Mouse (Mus musculus): Measurements from ENCODE around the gene Intu. TPM values are rescaled to one million over a fixed set of nuclear protein-coding genes. Genes with fewer than 3 reads are reported as not detected.
A peak's percentile ranks its signal among the peaks of the same experiment; 100 is the strongest.

Intu gene
- polyA plus RNA-seq, 1 experiment from 2014 or later = 3.7 TPM

DNA sequence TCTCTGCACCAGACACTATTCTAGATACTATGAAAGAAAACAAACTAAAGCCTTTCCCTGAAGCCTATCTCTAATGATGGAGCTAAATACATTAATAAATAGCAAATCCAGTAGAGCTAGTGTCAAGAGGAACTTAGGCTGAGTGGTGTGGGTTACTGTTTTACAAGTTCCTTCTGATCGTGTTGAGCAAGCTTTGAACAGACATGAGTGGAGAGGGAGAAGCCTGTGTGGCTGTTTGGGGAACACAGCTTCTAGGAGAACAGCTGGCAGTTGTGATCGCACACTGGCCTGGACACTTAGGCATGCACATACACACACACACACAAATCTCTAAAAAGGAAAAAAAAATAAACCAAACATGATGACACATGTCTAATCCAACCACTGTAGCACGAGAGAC lies 167.7 kb downstream of the Intu start:
- ATAC-seq (ENCODE audit: low FRiP score, low TSS enrichment) (no peak), DNase-seq (no peak)
- no peak overlapping the region for H3K9ac ChIP-seq (replicated peaks; ENCODE audit: low read length)
- H3K9me3 ChIP-seq (ENCODE audit: control insufficient read depth, low read length) = no peaks in the 10 kb centered on the region
- H3K4me2 ChIP-seq (ENCODE audit: low read length) = no peak overlapping the region
- H3K4me1 ChIP-seq (ENCODE audit: control insufficient read depth, insufficient read depth, low read length) = no peaks in the 10 kb centered on the region
- no peak overlapping the region for H3K4me3 ChIP-seq (replicated peaks; ENCODE audit: low read depth, low read length)
- 89% methylated on average over 3 of the region's 3 CpGs for WGBS
- no peaks in the 10 kb centered on the region for H3K27me3 ChIP-seq (ENCODE audit: control insufficient read depth, insufficient read depth, low read length)
- H3K36me3 ChIP-seq (ENCODE audit: control insufficient read depth, insufficient read depth, low read length) = peaks cover 21% of the 10 kb centered on the region
- H3K27ac ChIP-seq (replicated peaks; ENCODE audit: low read depth, low read length) = no peak overlapping the region

DNA sequence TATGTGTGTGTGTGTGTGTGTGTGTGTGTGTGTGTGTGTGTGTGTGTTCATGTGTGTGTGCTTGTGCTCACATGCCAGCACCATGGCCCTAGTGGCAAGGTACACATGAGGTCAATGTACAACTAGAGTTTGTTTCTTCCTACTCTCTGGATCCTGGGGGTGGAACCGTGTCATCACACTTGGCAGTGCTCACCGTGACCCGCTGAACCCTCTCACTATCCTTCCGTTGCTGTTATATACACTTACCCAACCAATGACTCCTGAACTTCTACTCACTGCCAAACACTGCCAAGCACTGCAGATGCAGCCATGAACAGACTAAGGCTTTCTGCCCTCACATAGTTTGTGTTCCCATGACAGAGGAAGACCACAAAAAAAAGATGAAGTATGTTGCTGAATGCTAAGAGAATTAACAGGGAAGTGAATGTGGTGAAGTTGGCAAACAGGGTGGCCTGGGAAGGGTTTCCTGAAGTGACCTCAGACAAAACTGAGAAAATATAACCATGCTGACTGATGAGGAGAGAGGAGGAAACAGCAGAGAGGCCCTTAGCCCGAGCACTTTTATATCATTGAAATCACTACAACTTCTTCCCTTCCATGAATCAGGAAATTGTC lies 173.8 kb downstream of the Intu start:
- Histone ChIP-seq H3K27me3 (ENCODE audit: control insufficient read depth, insufficient read depth, low read length) (no peaks in the 10 kb centered on the region), H3K36me3 (ENCODE audit: control insufficient read depth, insufficient read depth, low read length) (peaks cover 8% of the 10 kb centered on the region), H3K4me2 (ENCODE audit: low read length) (no peak overlapping the region), H3K4me3 (replicated peaks; ENCODE audit: low read depth, low read length) (no peak overlapping the region), H3K9me3 (ENCODE audit: control insufficient read depth, low read length) (no peaks in the 10 kb centered on the region), H3K27ac (replicated peaks; ENCODE audit: low read depth, low read length) (no peak overlapping the region), H3K9ac (replicated peaks; ENCODE audit: low read length) (no peak overlapping the region), H3K4me1 (ENCODE audit: control insufficient read depth, insufficient read depth, low read length) (no peaks in the 10 kb centered on the region)
- WGBS = 87% methylated on average over 5 of the region's 5 CpGs
- ATAC-seq (ENCODE audit: low FRiP score, low TSS enrichment) (no peak), DNase-seq (no peak)

DNA sequence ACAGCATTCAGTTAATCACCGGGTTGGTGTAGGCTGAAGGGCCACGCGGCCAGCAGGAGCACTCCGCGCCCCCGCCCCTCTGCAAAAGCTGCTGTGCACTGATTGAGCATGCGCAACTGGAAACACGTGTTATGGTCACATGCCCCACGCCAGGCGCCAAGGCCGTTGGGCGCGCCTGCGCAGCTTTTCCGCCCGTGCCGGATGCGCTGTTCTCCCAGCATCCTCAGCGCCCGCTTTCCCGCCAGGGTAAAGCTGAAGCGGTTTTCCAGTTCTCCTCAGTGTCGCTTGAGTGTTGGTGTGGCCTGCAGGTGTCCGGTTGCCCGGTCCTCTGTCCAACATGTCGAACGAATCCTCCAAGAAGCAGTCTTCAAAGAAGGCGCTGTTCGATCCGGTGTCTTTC lies 177.6 kb downstream of the Intu start, which contains the start of gene Slc25a31:
TSS of gene Slc25a31 (plus strand) at position 201 of the 400 bp plus-strand sequence.
- WGBS = 92% methylated on average over 30 of the region's 30 CpGs
- Histone ChIP-seq H3K4me2 (ENCODE audit: low read length) (no peak within 1 kb of the TSS), H3K4me3 (replicated peaks; ENCODE audit: low read depth, low read length) (no peak within 1 kb of the TSS), H3K27me3 (ENCODE audit: control insufficient read depth, insufficient read depth, low read length) (no peaks in the 10 kb centered on the region), H3K36me3 (ENCODE audit: control insufficient read depth, insufficient read depth, low read length) (peaks cover under 1% of the 10 kb centered on the region; the same call in 1 of the 2 replicates), H3K9ac (replicated peaks; ENCODE audit: low read length) (no peak within 1 kb of the TSS), H3K4me1 (ENCODE audit: control insufficient read depth, insufficient read depth, low read length) (no peaks in the 10 kb centered on the region), H3K9me3 (ENCODE audit: control insufficient read depth, low read length) (no peaks in the 10 kb centered on the region), H3K27ac (replicated peaks; ENCODE audit: low read depth, low read length) (no peak within 1 kb of the TSS)
- ATAC-seq (ENCODE audit: low FRiP score, low TSS enrichment) (no peak), DNase-seq (no peak)

DNA sequence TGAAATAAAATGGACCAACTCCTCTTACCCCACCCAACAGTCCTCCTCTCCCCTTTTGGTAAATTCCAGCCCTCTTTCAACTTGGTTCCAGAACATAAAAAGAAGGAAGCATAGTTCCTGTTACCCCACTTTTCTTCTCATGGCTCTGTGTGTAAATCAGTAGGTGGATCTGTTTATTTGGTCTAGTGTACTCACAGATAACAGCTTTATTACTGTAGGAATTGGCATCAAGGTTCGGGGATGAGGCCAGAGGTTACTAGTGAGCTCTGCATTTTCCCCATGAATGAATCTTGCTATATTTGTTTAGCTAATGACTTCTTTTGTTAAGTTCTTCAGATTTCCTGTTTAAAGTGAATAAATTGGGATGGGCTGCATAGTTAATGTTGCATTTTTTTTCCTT lies 185.0 kb downstream of the Intu start:
- DNase-seq = no peak
- no peak for ATAC-seq (ENCODE audit: low FRiP score, low TSS enrichment)
- Histone ChIP-seq H3K4me2 (ENCODE audit: low read length) (no peak overlapping the region), H3K27me3 (ENCODE audit: control insufficient read depth, insufficient read depth, low read length) (no peaks in the 10 kb centered on the region), H3K27ac (replicated peaks; ENCODE audit: low read depth, low read length) (no peak overlapping the region), H3K9me3 (ENCODE audit: control insufficient read depth, low read length) (no peaks in the 10 kb centered on the region), H3K9ac (replicated peaks; ENCODE audit: low read length) (no peak overlapping the region), H3K36me3 (ENCODE audit: control insufficient read depth, insufficient read depth, low read length) (no peaks in the 10 kb centered on the region), H3K4me1 (ENCODE audit: control insufficient read depth, insufficient read depth, low read length) (no peaks in the 10 kb centered on the region), H3K4me3 (replicated peaks; ENCODE audit: low read depth, low read length) (no peak overlapping the region)
- WGBS = 69% methylated on average over 1 of the region's 1 CpGs

DNA sequence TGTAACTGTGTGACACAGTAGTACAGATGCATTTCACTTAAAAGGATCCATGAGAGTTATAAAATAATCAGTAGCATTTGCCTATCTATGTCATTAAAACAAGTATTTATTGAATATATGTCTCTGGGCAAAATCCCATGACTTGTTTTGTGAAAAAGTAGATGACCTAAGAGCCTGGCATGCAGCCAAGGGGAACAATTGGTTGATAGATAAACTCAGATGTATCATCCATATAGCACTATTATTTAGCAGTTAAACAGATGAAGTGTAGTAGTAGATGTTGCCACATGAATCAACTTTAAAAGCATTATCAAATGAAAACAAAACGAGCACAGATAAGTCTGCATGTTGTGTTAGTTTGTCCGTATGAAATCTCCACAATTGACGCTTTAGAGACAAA lies 187.9 kb downstream of the Intu start:
- H3K9me3 ChIP-seq (ENCODE audit: control insufficient read depth, low read length) = no peaks in the 10 kb centered on the region
- H3K4me2 ChIP-seq (ENCODE audit: low read length) = no peak overlapping the region
- ATAC-seq (ENCODE audit: low FRiP score, low TSS enrichment) (no peak), DNase-seq (no peak)
- H3K4me1 ChIP-seq (ENCODE audit: control insufficient read depth, insufficient read depth, low read length) = no peaks in the 10 kb centered on the region
- H3K27ac ChIP-seq (replicated peaks; ENCODE audit: low read depth, low read length) = no peak overlapping the region
- 90% methylated on average over 3 of the region's 3 CpGs for WGBS
- H3K27me3 ChIP-seq (ENCODE audit: control insufficient read depth, insufficient read depth, low read length) = no peaks in the 10 kb centered on the region
- no peak overlapping the region for H3K4me3 ChIP-seq (replicated peaks; ENCODE audit: low read depth, low read length)
- H3K9ac ChIP-seq (replicated peaks; ENCODE audit: low read length) = no peak overlapping the region
- no peaks in the 10 kb centered on the region for H3K36me3 ChIP-seq (ENCODE audit: control insufficient read depth, insufficient read depth, low read length)

DNA sequence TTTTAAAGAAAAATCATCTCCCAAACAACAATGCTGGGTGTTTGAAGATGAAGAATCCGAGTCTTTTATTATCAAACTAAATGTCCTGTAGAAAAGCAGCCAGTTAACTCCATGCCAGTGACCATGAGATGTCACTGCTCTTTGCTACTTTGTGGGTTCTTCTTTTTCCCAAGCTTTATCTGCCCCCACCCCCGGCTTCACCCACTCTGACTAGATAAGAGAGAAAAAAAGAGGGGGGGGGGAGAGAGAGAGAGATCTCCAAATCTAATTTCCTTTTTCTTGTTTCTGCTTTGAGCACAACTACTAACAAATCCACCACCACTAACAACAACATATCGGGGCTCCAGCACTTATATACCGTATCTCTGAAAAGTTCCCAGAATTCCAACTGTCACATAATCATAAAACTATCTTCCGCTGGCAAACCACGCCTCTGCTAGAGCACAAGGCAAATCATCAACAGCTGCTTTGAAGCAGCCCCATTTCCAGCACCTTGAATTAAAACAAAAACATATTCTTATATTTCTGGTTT lies 207.4 kb downstream of the Intu start:
- no peak for DNase-seq
- 87% methylated on average over 6 of the region's 6 CpGs for WGBS
- no peaks in the 10 kb centered on the region for H3K36me3 ChIP-seq (ENCODE audit: control insufficient read depth, insufficient read depth, low read length)
- H3K9me3 ChIP-seq (ENCODE audit: control insufficient read depth, low read length) = no peaks in the 10 kb centered on the region
- no peaks in the 10 kb centered on the region for H3K27me3 ChIP-seq (ENCODE audit: control insufficient read depth, insufficient read depth, low read length)
- no peak overlapping the region for H3K4me3 ChIP-seq (replicated peaks; ENCODE audit: low read depth, low read length)
- H3K9ac ChIP-seq (replicated peaks; ENCODE audit: low read length) = no peak overlapping the region
- no peak for ATAC-seq (ENCODE audit: low FRiP score, low TSS enrichment)
- H3K4me1 ChIP-seq (ENCODE audit: control insufficient read depth, insufficient read depth, low read length) = no peaks in the 10 kb centered on the region
- no peak overlapping the region for H3K27ac ChIP-seq (replicated peaks; ENCODE audit: low read depth, low read length)
- no peak overlapping the region for H3K4me2 ChIP-seq (ENCODE audit: low read length)

DNA sequence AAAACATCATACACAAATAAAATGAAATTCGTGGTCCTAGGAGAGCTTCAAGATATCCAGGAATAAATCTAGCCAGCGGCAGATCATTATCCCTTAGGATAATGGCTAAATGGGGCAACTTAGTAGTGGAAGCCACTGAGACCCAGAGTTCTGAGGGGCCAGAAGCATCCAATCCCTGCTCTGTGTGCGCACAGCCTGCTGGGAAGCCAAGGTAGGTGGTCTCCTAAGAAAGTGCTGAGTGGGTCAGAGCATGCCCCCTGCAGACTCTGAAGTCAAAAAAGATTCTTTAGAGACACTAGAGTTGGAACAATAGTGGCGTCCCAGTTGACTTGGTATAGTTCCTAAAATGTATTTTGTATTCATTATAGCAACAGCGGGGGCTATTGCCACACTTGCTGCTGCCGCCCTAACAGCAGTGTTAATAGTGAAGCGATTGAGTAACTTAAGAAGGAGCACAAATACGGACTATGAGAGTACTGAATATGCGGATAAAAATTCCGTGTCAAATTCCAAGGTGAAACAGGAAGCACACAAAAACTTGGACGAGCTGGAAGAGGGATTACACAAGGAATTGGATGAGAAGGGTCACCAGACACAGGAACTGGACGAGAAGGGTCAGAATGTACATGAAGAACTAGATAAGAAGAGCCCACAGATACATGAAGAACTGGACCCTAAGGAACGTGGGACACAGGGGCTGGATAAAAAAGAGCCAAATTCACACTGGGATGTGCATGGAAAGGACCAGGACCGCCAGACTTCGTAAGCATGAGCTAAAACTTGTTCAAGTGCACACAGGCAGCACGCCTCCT lies 213.1 kb downstream of the Intu start, which contains the start of gene Hspa4l:
TSS of gene Hspa4l (plus strand) at position 472 of the 812 bp plus-strand sequence.
- Histone ChIP-seq H3K9ac (replicated peaks; ENCODE audit: low read length) (peak within 1 kb of the TSS; percentile 87), H3K36me3 (ENCODE audit: control insufficient read depth, insufficient read depth, low read length) (no peaks in the 10 kb centered on the region), H3K9me3 (ENCODE audit: control insufficient read depth, low read length) (no peaks in the 10 kb centered on the region), H3K27me3 (ENCODE audit: control insufficient read depth, insufficient read depth, low read length) (no peaks in the 10 kb centered on the region), H3K4me3 (replicated peaks; ENCODE audit: low read depth, low read length) (peak within 1 kb of the TSS; percentile 86), H3K4me1 (ENCODE audit: control insufficient read depth, insufficient read depth, low read length) (peaks cover 15% of the 10 kb centered on the region), H3K27ac (replicated peaks; ENCODE audit: low read depth, low read length) (peak within 1 kb of the TSS; percentile 91), H3K4me2 (ENCODE audit: low read length) (peak within 1 kb of the TSS; percentile 80)
- DNase-seq = peak; percentile 44
- no peak for ATAC-seq (ENCODE audit: low FRiP score, low TSS enrichment)
- 13% methylated on average over 16 of the region's 16 CpGs for WGBS

DNA sequence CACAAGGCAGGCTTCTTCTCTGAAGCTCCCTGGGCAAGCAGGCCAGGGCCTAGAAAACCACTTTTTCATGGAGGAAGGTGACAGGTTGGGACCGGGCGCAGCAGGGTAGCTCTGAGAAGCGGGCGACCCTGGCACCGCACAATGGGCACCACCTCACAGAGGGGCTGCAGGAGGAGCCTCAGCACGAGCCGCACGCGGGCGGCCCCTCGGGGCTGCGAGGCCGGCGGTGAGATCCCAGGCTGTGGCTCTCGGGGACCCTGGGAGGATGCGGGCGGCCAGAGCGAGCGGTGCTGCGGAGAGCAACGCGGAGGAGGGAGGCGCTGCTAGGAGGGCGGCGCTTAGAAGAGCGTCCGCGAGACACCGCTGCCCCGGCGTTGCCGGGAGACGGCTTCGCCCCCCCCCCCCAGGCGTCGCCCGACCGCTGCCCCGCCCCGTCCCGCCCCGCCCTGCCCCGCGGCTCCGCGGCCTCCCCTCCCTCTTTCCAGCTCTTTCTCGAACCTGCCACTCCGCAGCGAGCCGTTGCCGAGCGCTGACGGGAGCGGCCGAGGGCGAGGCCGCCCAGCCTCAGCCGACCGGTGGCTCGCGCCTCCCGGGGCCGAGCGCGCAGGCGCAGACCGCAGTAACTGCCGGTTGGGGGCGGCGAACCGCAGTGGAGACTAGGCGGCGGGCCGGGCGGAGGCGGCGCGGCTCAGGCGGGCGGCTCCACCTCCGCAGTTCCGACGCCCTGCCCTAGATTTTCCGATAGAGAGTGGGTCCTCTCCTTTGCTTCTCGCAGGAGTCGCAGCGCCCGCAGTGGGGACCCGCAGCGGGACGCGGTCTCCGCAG lies 214.0 kb downstream of the Intu start:
- DNase-seq (peak; percentile 96), ATAC-seq (ENCODE audit: low FRiP score, low TSS enrichment) (peak; percentile 95)
- no peaks in the 10 kb centered on the region for H3K36me3 ChIP-seq (ENCODE audit: control insufficient read depth, insufficient read depth, low read length)
- H3K4me3 ChIP-seq (replicated peaks; ENCODE audit: low read depth, low read length) = peak overlapping the region; percentile 86
- H3K4me1 ChIP-seq (ENCODE audit: control insufficient read depth, insufficient read depth, low read length) = peaks cover 15% of the 10 kb centered on the region
- under 1% methylated on average over 78 of the region's 93 CpGs for WGBS
- H3K27me3 ChIP-seq (ENCODE audit: control insufficient read depth, insufficient read depth, low read length) = no peaks in the 10 kb centered on the region
- H3K4me2 ChIP-seq (ENCODE audit: low read length) = peak overlapping the region; percentile 80
- H3K9me3 ChIP-seq (ENCODE audit: control insufficient read depth, low read length) = no peaks in the 10 kb centered on the region
- H3K9ac ChIP-seq (replicated peaks; ENCODE audit: low read length) = peak overlapping the region; percentile 87
- H3K27ac ChIP-seq (replicated peaks; ENCODE audit: low read depth, low read length) = peak overlapping the region; percentile 91
